Mouse (Mus musculus): ENCODE results near the gene Erg.

DNA sequence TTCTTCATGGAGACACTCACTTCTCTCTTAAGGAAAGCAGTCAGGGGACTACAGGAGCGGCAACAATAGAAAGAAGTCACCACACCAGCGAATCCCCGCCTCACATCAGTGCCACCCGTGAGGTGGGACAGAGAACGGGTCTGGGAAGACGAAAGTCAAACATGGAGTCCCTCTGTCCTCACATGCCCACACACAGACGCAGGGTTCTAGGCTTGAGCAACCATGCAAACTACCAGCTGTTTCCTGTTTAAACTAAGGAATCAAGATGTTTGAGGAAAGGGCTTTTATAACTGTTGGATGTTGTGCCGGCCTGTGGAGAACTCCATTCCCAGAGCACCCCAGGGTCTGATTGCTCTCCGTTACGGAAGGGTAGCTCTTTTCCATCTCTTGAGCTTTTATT lies 158.9 kb downstream of the Erg start:
- TF ChIP-seq CTCF (IDR thresholded peaks at IDR 0.05; ENCODE audit: extremely low read depth, insufficient read length, insufficient replicate concordance, low read depth, low read length) (no peak), POLR2A (IDR thresholded peaks at IDR 0.05; ENCODE audit: low read depth, low read length) (no peak)
